Mouse (Mus musculus): ENCODE data around the gene Triobp.

GRCm38 (mm10) chr15:78988499-78988971 is 41.0 kb downstream of the Triobp start:
- TF ChIP-seq CTCF (conservative IDR thresholded peaks at IDR 0.05; ENCODE audit: insufficient read depth, insufficient read length, low read depth, low read length) (no peak), POLR2A (IDR thresholded peaks at IDR 0.05; ENCODE audit: low read depth, low read length) (no peak)

All from kidney, adult 2 months (tissue).